Mouse (Mus musculus): ENCODE measurements around the gene Vash2.
"Not testable (repeated sequence)": the region's sequence is repeated elsewhere in the genome, so short reads cannot be mapped to it uniquely, and the experiment has no call there.

DNA sequence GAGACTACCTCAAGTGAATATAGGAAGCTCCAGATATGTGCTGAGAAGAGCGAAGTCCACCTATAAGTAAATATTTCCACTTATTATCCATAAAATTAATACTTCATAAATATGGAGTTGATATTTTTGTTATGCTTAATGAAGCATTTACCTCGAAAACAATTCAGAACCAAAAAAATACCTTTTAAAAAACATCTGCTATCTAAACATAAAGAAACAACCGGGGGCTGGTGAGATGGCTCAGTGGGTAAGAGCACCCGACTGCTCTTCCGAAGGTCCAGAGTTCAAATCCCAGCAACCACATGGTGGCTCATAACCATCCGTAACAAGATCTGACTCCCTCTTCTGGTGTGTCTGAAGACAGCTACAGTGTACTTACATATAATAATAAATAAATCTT is 44.7 kb upstream of the Vash2 start:
- not testable (repeated sequence) for TF ChIP-seq CTCF (conservative IDR thresholded peaks at IDR 0.05; ENCODE audit: insufficient read depth, insufficient read length, low read depth, low read length); POLR2A (IDR thresholded peaks at IDR 0.05; ENCODE audit: low read depth, low read length)
